Mouse (Mus musculus): ENCODE results near the gene Mis12. TPM values are rescaled to one million over a fixed set of nuclear protein-coding genes. Genes with fewer than 3 reads are reported as not detected.
A peak's percentile ranks its signal among the peaks of the same experiment; 100 is the strongest.

Mis12 gene
- 11.0 TPM for polyA plus RNA-seq (2012; fragmentation: generic; extraction: Trizol)

DNA sequence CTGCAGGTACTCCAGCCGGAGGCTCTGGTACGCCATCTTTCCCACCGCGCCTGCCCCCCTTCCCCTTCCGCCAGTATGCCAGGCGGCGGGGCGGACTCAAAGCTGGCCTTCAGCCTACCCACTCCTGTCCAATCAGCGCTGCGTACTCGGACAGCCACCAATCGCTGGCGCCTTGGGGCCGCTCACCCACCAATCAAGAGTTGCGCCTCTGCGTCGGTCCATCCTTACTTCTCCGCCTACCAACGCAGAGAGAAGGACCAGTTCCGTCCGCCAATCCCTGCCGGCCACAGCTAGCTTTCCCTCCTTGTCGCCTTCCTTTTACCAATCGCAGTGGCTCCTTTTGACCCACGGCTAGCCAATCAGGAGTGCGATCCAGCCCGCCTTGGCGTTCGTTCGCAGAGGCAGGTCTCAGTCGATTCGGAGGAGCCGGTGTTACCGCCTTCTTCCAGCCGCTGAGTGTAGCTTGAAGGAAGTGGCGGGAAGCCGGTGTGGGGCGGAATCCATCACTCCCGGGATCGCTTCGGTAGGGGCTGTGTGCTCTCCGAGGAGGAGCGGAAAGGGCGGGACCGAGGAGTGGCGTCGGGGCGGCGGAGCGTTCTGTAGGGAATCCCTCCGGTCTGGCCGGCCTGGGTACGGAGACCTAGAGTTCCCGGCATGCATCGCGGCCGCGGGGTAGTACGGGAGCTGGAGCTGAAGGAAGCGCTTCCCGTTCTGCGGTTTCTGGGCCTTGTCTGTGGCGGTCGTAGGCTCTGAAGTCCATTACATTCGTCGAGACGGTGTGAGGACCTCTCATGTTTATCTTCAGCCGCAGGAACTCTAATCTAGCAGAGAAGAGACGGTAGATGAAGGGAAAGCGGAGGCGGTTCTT, at the start of gene Mis12, which contains the start of gene Derl2:
TSS of gene Mis12 (plus strand) at position 411 of the 868 bp plus-strand sequence.
TSS of gene Derl2 (minus strand) at position 641 of the 868 bp plus-strand sequence.
- Histone ChIP-seq H3K4me3 (peak within 1 kb of the TSS; percentile 70), H3K79me2 (ENCODE audit: control insufficient read depth, insufficient read depth) (peaks cover 93% of the 10 kb centered on the region)

DNA sequence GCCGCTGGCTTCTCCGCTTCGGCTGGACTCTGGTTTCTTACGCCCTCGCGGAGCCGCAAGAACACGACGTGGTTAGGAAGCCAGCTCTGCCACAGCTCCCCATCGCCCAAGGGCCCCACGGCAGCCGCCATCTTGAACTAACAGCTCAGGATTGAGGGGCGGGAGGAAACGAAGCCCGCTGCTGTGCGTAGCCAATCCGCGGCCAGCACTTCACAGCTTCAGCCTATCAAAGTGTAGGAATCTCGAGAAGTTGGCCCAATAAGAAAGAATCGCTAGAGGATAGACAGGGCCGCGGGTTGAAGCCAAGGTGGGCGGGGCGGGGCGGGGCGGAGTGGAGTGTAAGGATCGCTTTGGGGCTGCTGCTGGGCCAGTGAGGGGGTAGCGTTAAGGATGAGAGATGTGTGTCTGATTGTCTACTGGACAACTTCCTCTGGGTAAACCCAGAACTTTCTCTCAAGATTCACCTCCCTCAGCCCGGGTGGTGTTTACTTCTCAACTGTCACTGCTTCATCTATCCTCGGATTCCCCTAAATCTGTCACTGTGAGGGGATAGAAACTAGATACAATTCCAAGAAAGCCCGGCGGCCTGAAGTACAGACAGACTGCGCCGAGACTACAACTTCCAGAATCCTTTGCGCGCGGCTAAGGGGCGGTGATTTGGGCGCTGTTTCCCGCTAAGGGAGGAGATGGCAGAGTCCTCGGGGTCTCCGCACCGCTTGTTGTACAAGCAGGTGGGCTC, 49.4 kb upstream of the Mis12 start, which contains the start of the genes Nup88 and Rpain:
TSS of gene Nup88 (minus strand) at position 153 of the 739 bp plus-strand sequence.
TSS of gene Rpain (plus strand) at position 393 of the 739 bp plus-strand sequence.
- Histone ChIP-seq H3K4me3 (peak within 1 kb of the TSS; percentile 96), H3K27me3 (ENCODE audit: control insufficient read depth, insufficient read depth, insufficient read length) (no peaks in the 10 kb centered on the region), H3K36me3 (ENCODE audit: control insufficient read depth, insufficient read depth) (peaks cover 15% of the 10 kb centered on the region), H3ac (ENCODE audit: control insufficient read depth, insufficient read length) (peak within 1 kb of the TSS; percentile 52), H3K79me2 (ENCODE audit: control insufficient read depth, insufficient read depth) (peaks cover 23% of the 10 kb centered on the region), H3K4me2 (ENCODE audit: low read depth) (peak within 1 kb of the TSS; percentile 86)
- TF ChIP-seq MYOD1 (IDR thresholded peaks at IDR 0.05; ENCODE audit: control insufficient read depth in 1 of 3, insufficient read length in 2 of 3, low read depth in 2 of 3), result no peak
- no peak for TF ChIP-seq USF1 (IDR thresholded peaks at IDR 0.05; ENCODE audit: low read depth)
- TF ChIP-seq POLR2AphosphoS2 (IDR thresholded peaks at IDR 0.05; ENCODE audit: insufficient read length, low read depth), result peak; percentile 66
- TF ChIP-seq POLR2A (IDR thresholded peaks at IDR 0.05; ENCODE audit: insufficient read length, low read depth), result peak; percentile 85
- TF ChIP-seq MAX (IDR thresholded peaks at IDR 0.05; ENCODE audit: low read depth), result no peak
- TF ChIP-seq SRF (IDR thresholded peaks at IDR 0.05; ENCODE audit: control insufficient read depth, insufficient read length, low read depth), result peak; percentile 48
- TF ChIP-seq TCF3 (IDR thresholded peaks at IDR 0.05; ENCODE audit: insufficient read length, low read depth), result no peak
- TF ChIP-seq TCF12 (IDR thresholded peaks at IDR 0.05; ENCODE audit: insufficient read depth, poor library complexity, severe bottlenecking), result no peak
- no peak for TF ChIP-seq CEBPB (IDR thresholded peaks at IDR 0.05; ENCODE audit: insufficient read depth, poor library complexity, severe bottlenecking)
- TF ChIP-seq MYOG (IDR thresholded peaks at IDR 0.05; ENCODE audit: control insufficient read depth in 1 of 3, insufficient read depth in 1 of 3, insufficient read length in 2 of 3, low read depth in 2 of 3), result no peak
- peak; percentile 17 for TF ChIP-seq REST (IDR thresholded peaks at IDR 0.05; ENCODE audit: insufficient read depth, insufficient read length)
- peak; percentile 32 for TF ChIP-seq E2F4 (IDR thresholded peaks at IDR 0.05; ENCODE audit: insufficient read depth)

More for the DNA sequence above, at the start of gene Mis12, which contains the start of gene Derl2:
- Histone ChIP-seq H3K36me3 (ENCODE audit: control insufficient read depth, insufficient read depth) (no peaks in the 10 kb centered on the region), H3ac (ENCODE audit: control insufficient read depth, insufficient read length) (peak within 1 kb of the TSS; percentile 32), H3K4me2 (ENCODE audit: low read depth) (peak within 1 kb of the TSS; percentile 96), H3K27me3 (ENCODE audit: control insufficient read depth, insufficient read depth, insufficient read length) (no peaks in the 10 kb centered on the region)
- TF ChIP-seq E2F4 (IDR thresholded peaks at IDR 0.05; ENCODE audit: insufficient read depth) (peak; percentile 94), POLR2AphosphoS2 (IDR thresholded peaks at IDR 0.05; ENCODE audit: insufficient read length, low read depth) (peak; percentile 84), TCF12 (IDR thresholded peaks at IDR 0.05; ENCODE audit: insufficient read depth, poor library complexity, severe bottlenecking) (no peak), REST (IDR thresholded peaks at IDR 0.05; ENCODE audit: insufficient read depth, insufficient read length) (no peak), SRF (IDR thresholded peaks at IDR 0.05; ENCODE audit: control insufficient read depth, insufficient read length, low read depth) (peak; percentile 59), POLR2A (IDR thresholded peaks at IDR 0.05; ENCODE audit: insufficient read length, low read depth) (peak; percentile 89)

- no peak overlapping the region for H3ac ChIP-seq (ENCODE audit: control insufficient read depth, insufficient read length)
- TF ChIP-seq POLR2AphosphoS2 (IDR thresholded peaks at IDR 0.05; ENCODE audit: insufficient read length, low read depth) (no peak), POLR2A (IDR thresholded peaks at IDR 0.05; ENCODE audit: insufficient read length, low read depth) (no peak), MAX (IDR thresholded peaks at IDR 0.05; ENCODE audit: low read depth) (no peak), USF1 (IDR thresholded peaks at IDR 0.05; ENCODE audit: low read depth) (no peak), SRF (IDR thresholded peaks at IDR 0.05; ENCODE audit: control insufficient read depth, insufficient read length, low read depth) (no peak), TCF3 (IDR thresholded peaks at IDR 0.05; ENCODE audit: insufficient read length, low read depth) (no peak), MYOG (IDR thresholded peaks at IDR 0.05; ENCODE audit: control insufficient read depth in 1 of 3, insufficient read depth in 1 of 3, insufficient read length in 2 of 3, low read depth in 2 of 3) (no peak), MYOD1 (IDR thresholded peaks at IDR 0.05; ENCODE audit: control insufficient read depth in 1 of 3, insufficient read length in 2 of 3, low read depth in 2 of 3) (no peak)
- peaks cover 14% of the 10 kb centered on the region for H3K36me3 ChIP-seq (ENCODE audit: control insufficient read depth, insufficient read depth)
- no peaks in the 10 kb centered on the region for H3K27me3 ChIP-seq (ENCODE audit: control insufficient read depth, insufficient read depth, insufficient read length)
- peak overlapping the region; percentile 96 for H3K4me3 ChIP-seq
- H3K4me2 ChIP-seq (ENCODE audit: low read depth), result peak overlapping the region; percentile 54
- peaks cover 23% of the 10 kb centered on the region for H3K79me2 ChIP-seq (ENCODE audit: control insufficient read depth, insufficient read depth)
Observed at GRCm38 (mm10) chr11:70970560-70971540, 48.6 kb upstream of the Mis12 start.

- H3K27me3 ChIP-seq (ENCODE audit: control insufficient read depth, insufficient read depth, insufficient read length), result no peaks in the 10 kb centered on the region
- H3K36me3 ChIP-seq (ENCODE audit: control insufficient read depth, insufficient read depth), result peaks cover 22% of the 10 kb centered on the region
- H3ac ChIP-seq (ENCODE audit: control insufficient read depth, insufficient read length), result no peak overlapping the region
- peaks cover 21% of the 10 kb centered on the region for H3K79me2 ChIP-seq (ENCODE audit: control insufficient read depth, insufficient read depth)
- no peak overlapping the region for H3K4me3 ChIP-seq
- no peak for TF ChIP-seq MAX (IDR thresholded peaks at IDR 0.05; ENCODE audit: low read depth)
- no peak for TF ChIP-seq REST (IDR thresholded peaks at IDR 0.05; ENCODE audit: insufficient read depth, insufficient read length)
- TF ChIP-seq SRF (IDR thresholded peaks at IDR 0.05; ENCODE audit: control insufficient read depth, insufficient read length, low read depth), result no peak
- no peak for TF ChIP-seq USF1 (IDR thresholded peaks at IDR 0.05; ENCODE audit: low read depth)
- TF ChIP-seq TCF3 (IDR thresholded peaks at IDR 0.05; ENCODE audit: insufficient read length, low read depth), result no peak
- no peak for TF ChIP-seq POLR2A (IDR thresholded peaks at IDR 0.05; ENCODE audit: insufficient read length, low read depth)
- TF ChIP-seq MYOG (IDR thresholded peaks at IDR 0.05; ENCODE audit: control insufficient read depth in 1 of 3, insufficient read depth in 1 of 3, insufficient read length in 2 of 3, low read depth in 2 of 3), result no peak
- TF ChIP-seq CEBPB (IDR thresholded peaks at IDR 0.05; ENCODE audit: insufficient read depth, poor library complexity, severe bottlenecking), result no peak
- TF ChIP-seq E2F4 (IDR thresholded peaks at IDR 0.05; ENCODE audit: insufficient read depth), result no peak
- TF ChIP-seq POLR2AphosphoS2 (IDR thresholded peaks at IDR 0.05; ENCODE audit: insufficient read length, low read depth), result no peak
- no peak overlapping the region for H3K4me2 ChIP-seq (ENCODE audit: low read depth)
Observed at GRCm38 (mm10) chr11:70972586-70972985, 46.8 kb upstream of the Mis12 start.
